Mouse (Mus musculus) left cerebral cortex, postnatal 14 days (tissue): ENCODE measurements at regions not wholly inside any gene's neighbourhood (a gene's known extent, or its start where the extent isn't known, plus 50 kb on each side); places are given as distances from the start of the nearest gene placed in this dataset.
"Not testable (repeated sequence)": the region's sequence is repeated elsewhere in the genome, so short reads cannot be mapped to it uniquely, and the experiment has no call there.

Source experiments
- DNase-seq, 2 experiments: peaks; one replicate each; pipeline ENCODE4 v3.0.0; 2021 to 2022; ENCODE audit warnings: low spot score in 2 of 2, mixed read lengths in 1 of 2
- intact Hi-C: fragments of 180-260 bp; cut with DNase I; formaldehyde crosslinking; loops from one replicate; pipeline ENCODE4 v1.15.1; 2025

GRCm38 (mm10) chr5:145635204-145635603, 50.7 kb upstream of the Cyp3a41b start:
- DNase-seq = not testable (repeated sequence)
- intact Hi-C loops = loop anchor here (5.0 kb wide), 1 partner anchor 158 kb away; no protein-coding TSS in a partner anchor
